Mouse (Mus musculus) heart, embryonic 10.5 days (tissue): ENCODE measurements around the gene D130043K22Rik. TPM values are rescaled to one million over a fixed set of nuclear protein-coding genes. Genes with fewer than 3 reads are reported as not detected.

Experiments used
- DNase-seq: peaks from one replicate; pipeline ENCODE4 v3.0.0-alpha.2; 2017; ENCODE audit warnings: low spot score
- H3K27ac ChIP-seq: fragments of 300-500 bp; sonication (generic); 2 replicates; pipeline ENCODE4 v1.5.1; 2016; ENCODE audit warnings: mild to moderate bottlenecking
- H3K27me3 ChIP-seq: fragments of 300-500 bp; sonication (generic); 2 replicates; pipeline ENCODE4 v1.6.1; 2016; ENCODE audit warnings: mild to moderate bottlenecking; ENCODE audit not compliant: poor library complexity, insufficient read depth, severe bottlenecking
- H3K36me3 ChIP-seq: fragments of 300-500 bp; sonication (generic); 2 replicates; pipeline ENCODE4 v1.6.1; 2016; ENCODE audit warnings: mild to moderate bottlenecking, moderate library complexity
- H3K4me1 ChIP-seq: fragments of 300-500 bp; sonication (generic); 2 replicates; pipeline ENCODE4 v1.6.1; 2016; ENCODE audit warnings: mild to moderate bottlenecking
- H3K4me3 ChIP-seq: fragments of 300-500 bp; sonication (generic); 2 replicates; pipeline ENCODE4 v1.5.1; 2016; ENCODE audit warnings: mild to moderate bottlenecking, moderate library complexity
- H3K9me3 ChIP-seq: fragments of 300-500 bp; sonication (generic); 2 replicates; pipeline ENCODE4 v1.6.1; 2016; ENCODE audit warnings: mild to moderate bottlenecking, moderate library complexity
- WGBS: fragments of 180-500 bp; shearing (Covaris S2); methylation state at CpG from one replicate; pipeline ENCODE4 v1.1.7; 2016; 5-methylcytosine and 5-hydroxymethylcytosine counted together
- polyA plus RNA-seq: library from polyadenylated mRNA; unstranded; fragments of >200 nt; fragmentation: Nextera tagmentation; extraction: Ambion mirVana; gene quantifications from 2 replicates; pipeline ENCODE4 v1.2.1, GENCODE M21; 2016

The D130043K22Rik gene
- polyA plus RNA-seq, 1 experiment from 2014 or later = 0.14 TPM

DNA sequence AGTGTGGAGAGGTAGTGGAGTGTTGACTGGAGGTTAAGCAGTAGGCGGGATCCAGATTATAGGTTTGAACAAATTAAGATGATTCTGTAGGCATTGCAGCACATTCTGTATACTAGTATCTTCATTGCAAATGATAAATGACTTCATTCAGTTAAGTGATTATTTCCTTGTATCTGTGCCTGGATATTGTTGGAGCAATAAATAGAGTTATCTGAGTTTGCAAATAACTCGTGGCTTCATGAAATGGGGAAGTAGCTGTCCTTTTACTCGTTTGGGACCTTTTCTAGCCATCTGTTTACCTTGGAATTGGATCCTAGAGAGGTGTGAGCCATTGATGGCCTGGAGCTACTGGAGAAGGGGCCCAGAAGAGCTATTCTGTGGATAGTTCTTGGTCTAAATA lies 5.1 kb upstream of the D130043K22Rik start:
- no peaks in the 10 kb centered on the region for H3K9me3 ChIP-seq
- 72% methylated on average over 3 of the region's 3 CpGs for WGBS
- peaks cover 3% of the 10 kb centered on the region for H3K4me1 ChIP-seq
- H3K36me3 ChIP-seq = peaks cover 40% of the 10 kb centered on the region
- no peak overlapping the region for H3K4me3 ChIP-seq
- H3K27ac ChIP-seq = no peak overlapping the region
- no peaks in the 10 kb centered on the region for H3K27me3 ChIP-seq
- no peak for DNase-seq

DNA sequence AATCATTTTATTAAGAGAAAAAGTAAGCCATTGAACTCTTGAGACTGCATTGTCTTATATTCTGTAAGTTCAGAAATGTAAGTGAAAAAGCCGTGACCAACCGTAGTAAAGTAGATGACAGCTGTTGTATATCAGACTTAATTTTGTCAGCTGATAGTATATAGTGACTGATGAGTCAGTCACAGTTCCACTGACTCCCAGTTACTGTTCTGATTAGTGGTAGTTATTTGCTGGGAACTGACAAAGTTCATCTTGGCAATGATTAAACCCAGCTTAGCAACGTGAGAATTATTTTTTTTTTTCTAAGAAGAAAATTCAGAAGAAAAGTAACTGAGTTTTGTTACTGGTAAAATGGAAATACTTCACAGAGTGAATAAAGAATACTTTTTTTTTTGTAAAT lies 3.2 kb upstream of the D130043K22Rik start:
- Histone ChIP-seq H3K4me1 (peaks cover 8% of the 10 kb centered on the region), H3K4me3 (no peak overlapping the region), H3K27me3 (no peaks in the 10 kb centered on the region), H3K36me3 (peaks cover 35% of the 10 kb centered on the region), H3K27ac (no peak overlapping the region), H3K9me3 (no peaks in the 10 kb centered on the region)
- DNase-seq = no peak
- 78% methylated on average over 3 of the region's 3 CpGs for WGBS

DNA sequence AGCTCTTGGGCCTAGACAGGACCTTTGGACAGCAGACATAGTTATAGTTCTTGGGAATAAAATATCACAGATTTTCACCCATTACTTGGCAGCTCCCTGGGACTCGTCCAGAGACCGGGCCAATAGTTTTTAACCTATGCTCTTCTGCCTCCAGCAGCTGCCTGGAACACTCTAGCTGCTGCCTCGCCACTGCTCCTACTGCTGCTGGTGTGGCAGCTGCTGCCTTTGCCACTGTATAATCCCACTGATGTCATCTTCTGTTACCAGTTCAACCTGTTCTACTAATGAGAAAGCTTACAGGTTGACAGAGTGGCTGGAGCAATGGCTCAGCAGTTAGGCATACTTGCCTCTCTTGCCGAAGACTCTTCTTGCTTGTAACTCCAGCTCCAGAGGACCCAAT lies 4.4 kb downstream of the D130043K22Rik start:
- 77% methylated on average over 4 of the region's 4 CpGs for WGBS
- H3K4me1 ChIP-seq = peaks cover 8% of the 10 kb centered on the region
- H3K27ac ChIP-seq = no peak overlapping the region
- no peaks in the 10 kb centered on the region for H3K36me3 ChIP-seq
- H3K9me3 ChIP-seq = no peaks in the 10 kb centered on the region
- no peaks in the 10 kb centered on the region for H3K27me3 ChIP-seq
- no peak overlapping the region for H3K4me3 ChIP-seq
- DNase-seq = no peak

DNA sequence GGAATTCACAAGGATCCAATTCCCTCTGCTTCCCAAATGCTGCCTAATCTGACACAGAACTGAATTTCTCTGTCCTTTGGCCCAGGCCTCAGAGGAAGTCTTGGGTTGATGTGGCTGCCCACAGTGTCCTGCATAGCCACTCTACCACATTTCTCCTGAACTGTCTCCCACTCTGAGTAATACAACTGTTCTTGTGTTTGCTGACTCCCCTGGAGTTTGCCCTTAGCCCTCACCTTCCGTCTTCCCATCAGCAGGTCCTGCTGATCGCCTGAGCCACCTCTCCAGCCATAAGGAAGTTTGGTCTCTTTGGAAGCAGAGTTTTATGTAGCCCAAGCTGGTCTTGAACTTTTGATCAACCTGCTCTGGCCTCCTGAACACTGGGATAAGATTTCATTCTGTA lies 7.1 kb downstream of the D130043K22Rik start:
- H3K27me3 ChIP-seq = no peaks in the 10 kb centered on the region; the same call in 1 of the 2 replicates
- 79% methylated on average over 2 of the region's 2 CpGs for WGBS
- no peaks in the 10 kb centered on the region for H3K9me3 ChIP-seq
- no peak for DNase-seq
- no peaks in the 10 kb centered on the region for H3K4me1 ChIP-seq
- no peak overlapping the region for H3K4me3 ChIP-seq
- H3K36me3 ChIP-seq = no peaks in the 10 kb centered on the region
- H3K27ac ChIP-seq = no peak overlapping the region

DNA sequence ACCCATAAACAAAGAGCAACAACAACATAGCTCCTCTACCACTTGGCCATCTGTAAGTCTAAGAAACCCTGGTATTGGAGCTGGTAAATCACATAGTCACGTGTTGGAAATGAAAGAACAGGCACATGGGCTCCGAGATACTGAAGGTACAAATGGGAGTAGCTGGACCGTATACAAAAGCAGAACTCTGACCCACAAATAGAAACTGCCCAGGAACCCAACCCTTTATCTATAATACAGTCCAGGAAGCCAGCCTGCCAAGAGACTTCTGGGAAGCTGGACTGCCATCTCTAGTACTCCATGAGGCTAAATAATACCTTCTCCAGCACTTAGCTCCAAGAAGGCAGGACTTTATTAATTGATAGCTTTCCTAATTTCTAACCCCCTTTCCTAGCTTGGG lies 7.6 kb downstream of the D130043K22Rik start:
- H3K4me1 ChIP-seq = peaks cover 5% of the 10 kb centered on the region; the same call in 1 of the 2 replicates
- WGBS = 68% methylated on average over 3 of the region's 3 CpGs

DNA sequence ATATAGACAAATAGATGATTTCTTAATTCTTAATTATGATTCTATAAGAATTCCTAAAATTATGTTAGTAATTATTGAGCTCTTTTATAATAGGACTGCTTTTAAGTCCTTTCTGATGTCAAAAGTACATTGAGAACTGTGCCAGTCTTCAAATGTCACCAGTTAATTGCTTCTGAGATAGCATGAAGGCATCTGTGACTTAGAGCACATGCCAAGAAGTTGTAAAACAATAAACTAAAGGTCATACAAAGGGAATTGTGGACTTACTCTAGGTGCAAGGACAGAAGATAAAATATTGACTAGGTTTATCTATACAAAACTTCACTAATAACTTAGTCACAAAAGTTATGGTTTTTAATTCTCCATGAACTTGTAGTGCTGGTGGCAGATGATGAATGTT lies 14.2 kb downstream of the D130043K22Rik start:
- Histone ChIP-seq H3K4me1 (peaks cover 5% of the 10 kb centered on the region; the same call in 1 of the 2 replicates), H3K4me3 (no peak overlapping the region), H3K27ac (no peak overlapping the region), H3K36me3 (no peaks in the 10 kb centered on the region), H3K9me3 (no peaks in the 10 kb centered on the region), H3K27me3 (no peaks in the 10 kb centered on the region; the same call in 1 of the 2 replicates)
- no peak for DNase-seq

More for the DNA sequence above, 7.6 kb downstream of the D130043K22Rik start:
- no peaks in the 10 kb centered on the region for H3K9me3 ChIP-seq
- no peaks in the 10 kb centered on the region; the same call in 1 of the 2 replicates for H3K27me3 ChIP-seq
- no peak overlapping the region for H3K4me3 ChIP-seq
- DNase-seq = no peak
- H3K36me3 ChIP-seq = no peaks in the 10 kb centered on the region
- H3K27ac ChIP-seq = no peak overlapping the region

DNA sequence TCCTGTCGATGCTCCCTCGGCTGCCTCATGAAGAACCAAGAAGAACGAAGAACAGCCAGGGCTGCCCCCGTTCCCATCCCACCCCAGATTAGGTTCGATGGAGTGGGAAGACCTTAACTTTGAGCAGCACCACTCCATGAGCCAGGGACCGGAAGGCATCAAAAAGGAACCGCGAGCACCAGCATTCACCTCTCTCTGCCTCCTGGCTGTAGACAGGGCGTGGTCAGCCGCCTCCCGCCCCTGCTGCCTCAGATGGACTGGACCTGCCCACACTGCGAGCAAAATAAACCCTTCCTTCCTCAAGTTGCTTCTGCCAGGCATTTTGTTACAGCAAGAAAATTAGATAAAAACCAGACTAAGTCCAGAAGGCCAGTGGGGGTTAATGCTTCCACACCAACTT lies 16.1 kb downstream of the D130043K22Rik start:
- WGBS = 72% methylated on average over 12 of the region's 12 CpGs
- Histone ChIP-seq H3K9me3 (no peaks in the 10 kb centered on the region), H3K27me3 (no peaks in the 10 kb centered on the region; the same call in 1 of the 2 replicates), H3K4me1 (peaks cover 5% of the 10 kb centered on the region; the same call in 1 of the 2 replicates), H3K4me3 (no peak overlapping the region), H3K36me3 (no peaks in the 10 kb centered on the region), H3K27ac (no peak overlapping the region)
- no peak for DNase-seq

DNA sequence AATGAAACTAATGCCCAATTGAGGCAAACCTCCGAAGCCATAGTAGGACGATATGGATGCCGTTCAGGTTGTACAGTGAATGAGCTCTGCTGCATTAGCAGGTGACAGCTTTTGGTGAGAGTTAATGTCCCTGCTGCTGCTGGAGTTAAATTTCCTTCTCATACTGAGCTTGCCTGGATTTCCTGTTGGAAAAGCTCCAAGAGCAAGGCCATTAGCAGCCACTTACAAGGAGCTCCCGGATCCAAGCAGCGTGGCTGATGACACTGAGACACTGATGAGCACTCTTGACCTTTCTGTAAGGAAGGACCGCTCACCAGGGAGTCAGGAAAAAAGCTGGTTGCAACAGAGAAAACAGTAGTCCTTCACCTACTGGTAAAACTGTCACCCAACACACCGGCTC lies 17.1 kb downstream of the D130043K22Rik start:
- peaks cover 9% of the 10 kb centered on the region; the same call in 1 of the 2 replicates for H3K4me1 ChIP-seq
- H3K9me3 ChIP-seq = no peaks in the 10 kb centered on the region
- H3K36me3 ChIP-seq = no peaks in the 10 kb centered on the region
- no peak for DNase-seq
- no peak overlapping the region for H3K27ac ChIP-seq
- 75% methylated on average over 7 of the region's 7 CpGs for WGBS
- no peak overlapping the region for H3K4me3 ChIP-seq
- H3K27me3 ChIP-seq = no peaks in the 10 kb centered on the region; the same call in 1 of the 2 replicates

DNA sequence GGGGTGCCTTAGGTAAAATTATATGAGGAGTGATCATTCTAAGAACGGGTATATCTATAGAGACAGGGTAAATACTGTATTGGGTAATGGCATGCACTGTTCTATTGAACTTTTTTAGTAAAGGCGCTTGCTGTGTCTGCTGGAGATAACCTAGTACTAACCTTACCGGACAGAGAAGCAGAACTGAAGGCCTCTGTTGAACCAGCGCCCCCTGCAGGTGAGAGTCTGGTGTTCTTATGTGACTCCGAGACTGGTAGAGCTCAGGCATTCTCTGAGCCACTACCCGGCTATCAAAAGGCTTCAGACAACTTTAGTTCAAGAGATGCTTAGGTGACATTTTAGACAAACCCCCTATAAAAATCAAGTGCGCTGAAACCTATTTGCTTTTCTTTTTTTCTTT lies 17.6 kb downstream of the D130043K22Rik start:
- H3K27me3 ChIP-seq = no peaks in the 10 kb centered on the region
- no peak overlapping the region for H3K4me3 ChIP-seq
- no peak for DNase-seq
- 0 out of 2 replicates have a peak, but pooled peaks cover 4% of the 10 kb centered on the region for H3K4me1 ChIP-seq
- no peaks in the 10 kb centered on the region for H3K9me3 ChIP-seq
- WGBS = 49% methylated on average over 7 of the region's 7 CpGs
- H3K27ac ChIP-seq = no peak overlapping the region
- no peaks in the 10 kb centered on the region for H3K36me3 ChIP-seq

DNA sequence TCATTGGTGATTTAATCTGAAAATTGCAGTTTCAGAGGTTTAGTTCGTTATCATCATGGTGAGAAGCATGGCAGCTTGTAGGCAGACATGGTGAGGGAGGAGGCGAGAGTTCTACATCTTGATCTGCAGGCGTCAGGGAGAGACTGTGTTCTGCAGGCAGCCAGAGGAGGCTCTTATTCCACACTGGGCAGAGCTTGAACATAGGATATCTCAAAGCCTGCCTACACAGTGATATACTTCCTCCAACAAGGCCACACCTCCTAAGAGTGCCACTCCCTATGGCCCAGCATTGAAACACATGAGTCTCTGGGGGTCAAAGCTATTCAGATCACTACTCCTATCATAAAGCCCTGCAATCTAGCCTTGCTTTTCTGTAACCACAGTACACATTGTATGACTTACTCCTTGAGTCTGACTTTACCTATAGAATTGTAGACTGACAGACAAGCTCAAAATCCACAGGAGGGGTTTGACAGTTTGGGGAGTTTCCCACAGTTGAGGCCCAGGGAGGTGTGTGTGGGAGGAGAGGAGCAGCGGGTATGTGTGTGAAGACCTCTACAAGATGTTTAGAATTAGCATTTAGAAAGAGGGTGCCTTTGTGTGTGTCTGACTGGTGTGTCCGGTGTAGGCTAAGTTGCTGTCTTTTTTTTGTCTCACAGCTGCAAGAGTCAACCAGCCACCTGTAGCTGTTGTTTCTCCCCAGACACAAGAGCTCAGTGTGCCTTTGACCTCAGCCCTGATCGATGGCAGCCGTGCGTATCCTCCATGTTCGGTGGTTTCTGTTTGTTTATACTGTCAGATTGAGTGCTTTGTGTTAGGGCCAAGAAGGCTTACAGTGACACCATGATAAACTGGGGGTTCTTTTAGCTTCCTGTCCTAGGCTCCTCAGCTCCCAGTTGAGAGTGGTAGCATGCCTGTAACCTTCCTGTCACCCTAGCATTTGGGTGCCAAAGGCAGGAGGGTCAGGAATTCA lies 21.8 kb downstream of the D130043K22Rik start:
- no peaks in the 10 kb centered on the region for H3K27me3 ChIP-seq
- H3K36me3 ChIP-seq = no peaks in the 10 kb centered on the region
- WGBS = 62% methylated on average over 9 of the region's 9 CpGs
- H3K27ac ChIP-seq = no peak overlapping the region
- 0 out of 2 replicates have a peak, but pooled peaks cover 4% of the 10 kb centered on the region for H3K4me1 ChIP-seq
- no peaks in the 10 kb centered on the region for H3K9me3 ChIP-seq
- DNase-seq = no peak
- no peak overlapping the region for H3K4me3 ChIP-seq

DNA sequence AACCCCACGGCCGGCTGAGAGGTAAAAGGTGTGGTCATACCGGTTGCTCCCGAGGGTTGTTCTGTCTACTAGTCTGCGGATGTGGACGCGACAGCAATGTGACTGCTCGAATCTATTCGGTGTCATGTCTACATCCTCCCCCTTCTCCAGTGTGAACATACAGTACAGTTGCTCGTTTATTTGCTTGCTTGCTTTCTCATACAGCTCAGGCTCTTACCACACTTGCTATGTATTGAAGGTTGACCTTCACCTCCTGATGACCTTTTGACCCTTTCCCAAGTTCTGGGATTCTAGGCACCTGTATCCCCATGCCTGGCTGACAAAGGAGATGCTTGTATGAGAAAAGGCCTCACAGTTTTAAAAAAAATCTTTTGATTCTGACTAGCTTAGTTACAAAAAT lies 22.9 kb downstream of the D130043K22Rik start:
- no peaks in the 10 kb centered on the region for H3K9me3 ChIP-seq
- H3K4me1 ChIP-seq = 0 out of 2 replicates have a peak, but pooled peaks cover 4% of the 10 kb centered on the region
- no peak overlapping the region for H3K27ac ChIP-seq
- no peak overlapping the region for H3K4me3 ChIP-seq
- no peaks in the 10 kb centered on the region for H3K27me3 ChIP-seq
- H3K36me3 ChIP-seq = no peaks in the 10 kb centered on the region
- WGBS = 88% methylated on average over 10 of the region's 10 CpGs
- no peak for DNase-seq

DNA sequence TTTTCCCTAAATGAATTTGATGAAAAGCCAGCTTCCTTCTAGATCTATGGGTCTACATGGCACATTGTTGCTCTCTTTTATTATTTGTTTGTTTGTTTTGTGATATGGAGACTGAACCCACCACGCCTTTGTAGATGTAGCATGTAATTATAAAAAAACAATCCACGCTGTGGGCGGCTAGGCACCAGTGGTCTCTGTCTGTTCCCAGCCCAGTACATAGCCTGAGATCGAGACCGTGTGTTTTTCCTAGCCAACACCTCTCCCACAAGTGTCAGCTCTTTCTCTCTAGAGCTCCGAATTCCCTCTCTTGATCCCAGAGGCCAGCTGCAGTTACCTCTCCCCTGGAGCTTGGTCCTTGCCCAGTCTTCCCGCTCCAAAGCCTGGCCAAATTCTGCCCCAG lies 23.3 kb downstream of the D130043K22Rik start:
- DNase-seq = no peak
- Histone ChIP-seq H3K27ac (no peak overlapping the region), H3K4me3 (no peak overlapping the region), H3K4me1 (0 out of 2 replicates have a peak, but pooled peaks cover 4% of the 10 kb centered on the region), H3K36me3 (no peaks in the 10 kb centered on the region), H3K27me3 (no peaks in the 10 kb centered on the region), H3K9me3 (no peaks in the 10 kb centered on the region)
- 80% methylated on average over 7 of the region's 7 CpGs for WGBS

DNA sequence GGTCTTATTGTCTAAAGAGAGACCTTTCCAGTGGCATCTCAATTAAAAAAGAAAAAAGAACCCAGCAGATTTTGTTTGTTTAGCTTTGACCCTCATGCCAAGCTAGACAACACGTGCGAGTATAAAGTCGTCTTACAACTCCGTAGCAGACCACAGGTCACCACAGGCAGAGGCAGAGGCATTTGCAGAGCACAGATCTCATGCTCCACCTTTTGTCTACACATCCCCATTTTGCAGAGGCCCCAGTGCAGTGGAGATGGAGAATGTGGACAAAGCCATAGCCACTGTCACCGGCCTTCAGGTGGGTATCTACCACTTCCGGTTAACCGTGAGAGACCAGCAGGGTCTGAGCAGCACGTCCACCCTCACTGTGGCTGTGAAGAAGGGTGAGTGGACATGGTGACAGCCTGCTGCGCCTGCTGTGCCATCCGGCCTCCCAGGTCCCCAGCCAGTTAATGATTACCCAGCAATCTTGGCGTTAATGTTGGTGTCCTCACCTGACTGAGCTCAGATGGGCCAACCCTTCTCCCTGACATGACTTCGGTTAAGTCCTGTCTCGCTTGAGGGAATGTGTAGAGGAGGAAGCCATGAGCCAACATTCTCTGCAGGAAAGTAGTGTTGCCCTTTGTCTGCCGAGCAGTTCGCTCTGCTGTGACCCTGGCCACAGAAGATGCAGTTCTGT lies 34.6 kb downstream of the D130043K22Rik start:
- Histone ChIP-seq H3K9me3 (0 out of 2 replicates have a peak, but pooled peaks cover 5% of the 10 kb centered on the region), H3K4me1 (no peaks in the 10 kb centered on the region), H3K4me3 (no peak overlapping the region), H3K27ac (no peak overlapping the region), H3K27me3 (no peaks in the 10 kb centered on the region), H3K36me3 (no peaks in the 10 kb centered on the region)
- 86% methylated on average over 15 of the region's 15 CpGs for WGBS
- no peak for DNase-seq
